Mouse (Mus musculus): ENCODE results near the gene Prkag3.

Prkag3 gene

GRCm38 (mm10) chr1:74712461-74713098 is 36.4 kb downstream of the Prkag3 start:
- DNase-seq, result no peak

- DNase-seq, result no peak
Measured at GRCm38 (mm10) chr1:74712046-74712445, 37.0 kb downstream of the Prkag3 start.

GRCm38 (mm10) chr1:74709566-74709965 is 39.5 kb downstream of the Prkag3 start:
- no peak for DNase-seq

GRCm38 (mm10) chr1:74705016-74705415 is 44.0 kb downstream of the Prkag3 start:
- peak; percentile 30 for DNase-seq

GRCm38 (mm10) chr1:74704156-74704555 is 44.9 kb downstream of the Prkag3 start:
- DNase-seq, result no peak

- DNase-seq, result no peak
Measured at GRCm38 (mm10) chr1:74702142-74702553, 46.9 kb downstream of the Prkag3 start.

GRCm38 (mm10) chr1:74698791-74699190 is 50.2 kb downstream of the Prkag3 start:
- peak; percentile 13 for DNase-seq

GRCm38 (mm10) chr1:74698353-74698752 is 50.7 kb downstream of the Prkag3 start:
- no peak for DNase-seq

- peak; percentile 23 for DNase-seq
Measured at GRCm38 (mm10) chr1:74697416-74697815, 51.6 kb downstream of the Prkag3 start.

GRCm38 (mm10) chr1:74695836-74696235 is 53.2 kb downstream of the Prkag3 start:
- DNase-seq, result no peak

- no peak for DNase-seq
Measured at GRCm38 (mm10) chr1:74693891-74694583, 55.0 kb downstream of the Prkag3 start.
